Mouse (Mus musculus) liver, postnatal 0 days (tissue): ENCODE measurements at regions not wholly inside any gene's neighbourhood (a gene's known extent, or its start where the extent isn't known, plus 50 kb on each side); places are given as distances from the start of the nearest gene placed in this dataset.

Source experiments
- ATAC-seq: fragments of 200-750 bp; cut with Nextera tagmentation; 2 replicates; pipeline ENCODE4 v1.8.0; 2017; ENCODE audit warnings: mild to moderate bottlenecking, moderate library complexity
- DNase-seq: peaks from one replicate; pipeline ENCODE4 v3.0.0-alpha.2; 2016
- H3K27ac ChIP-seq: fragments of 300-500 bp; sonication (generic); 2 replicates; pipeline ENCODE4 v1.5.1; 2014; ENCODE audit warnings: antibody characterized with exemption, moderate library complexity, mild to moderate bottlenecking, low read depth
- H3K27me3 ChIP-seq: fragments of 300-500 bp; sonication (generic); 2 replicates; pipeline ENCODE4 v1.6.1; 2014; ENCODE audit warnings: low read length, control low read depth, mixed read lengths; ENCODE audit not compliant: insufficient read depth
- H3K36me3 ChIP-seq: fragments of 300-500 bp; sonication (generic); replicated peaks from 2 replicates; pipeline ENCODE4 v1.6.1; 2014; ENCODE audit warnings: mild to moderate bottlenecking, control low read depth, low read length, moderate library complexity, mixed read lengths; ENCODE audit not compliant: insufficient read depth
- H3K4me1 ChIP-seq: fragments of 300-500 bp; sonication (generic); 2 replicates; pipeline ENCODE4 v1.6.1; 2014; ENCODE audit warnings: antibody characterized with exemption, mild to moderate bottlenecking, control low read depth; ENCODE audit not compliant: insufficient read depth
- H3K4me2 ChIP-seq: fragments of 300-500 bp; sonication (generic); 2 replicates; pipeline ENCODE4 v1.6.1; 2014; ENCODE audit warnings: low read depth, mild to moderate bottlenecking, low read length, moderate library complexity, mixed read lengths
- H3K4me3 ChIP-seq: fragments of 300-500 bp; sonication (generic); 2 replicates; pipeline ENCODE4 v1.5.1; 2014; ENCODE audit warnings: low read depth, low read length
- H3K9ac ChIP-seq: fragments of 300-500 bp; sonication (generic); replicated peaks from 2 replicates; pipeline ENCODE4 v1.6.1; 2014; ENCODE audit warnings: mild to moderate bottlenecking, moderate library complexity
- H3K9me3 ChIP-seq: fragments of 300-500 bp; sonication (generic); 2 replicates; pipeline ENCODE4 v1.6.1; 2016; ENCODE audit warnings: mild to moderate bottlenecking, control low read depth, low read length, mixed read lengths
- CTCF ChIP-seq: sonication (generic); IDR thresholded peaks from 2 replicates; pipeline ENCODE4 v1.5.1; 2016; ENCODE audit warnings: antibody characterized with exemption, low read depth
- EP300 ChIP-seq: IDR thresholded peaks from 2 replicates; pipeline ENCODE4 v1.6.1; 2016; ENCODE audit warnings: antibody characterized with exemption, low read depth, mild to moderate bottlenecking
- WGBS: fragments of 180-500 bp; shearing (Covaris S2); extraction: QIAGEN DNeasy Blood & Tissue Kit; methylation state at CpG from one replicate; pipeline ENCODE4 v1.1.7; 2014; ENCODE audit not compliant: insufficient replicate concordance; 5-methylcytosine and 5-hydroxymethylcytosine counted together

- DNase-seq = no peak
- Histone ChIP-seq H3K9ac (no peak overlapping the region), H3K4me2 (no peak overlapping the region), H3K4me3 (no peak overlapping the region), H3K27ac (no peak overlapping the region), H3K27me3 (no peaks in the 10 kb centered on the region), H3K9me3 (no peaks in the 10 kb centered on the region), H3K36me3 (no peaks in the 10 kb centered on the region), H3K4me1 (no peaks in the 10 kb centered on the region)
- TF ChIP-seq EP300 = no peak
- TF ChIP-seq CTCF = no peak
- no peak for ATAC-seq
- WGBS = 59% methylated on average over 3 of the region's 3 CpGs
Observed at GRCm38 (mm10) chr7:74862727-74863126, 308.1 kb upstream of the Slco3a1 start.

- H3K27ac ChIP-seq = no peak overlapping the region
- no peaks in the 10 kb centered on the region for H3K27me3 ChIP-seq
- no peak overlapping the region for H3K4me2 ChIP-seq
- no peaks in the 10 kb centered on the region for H3K9me3 ChIP-seq
- H3K36me3 ChIP-seq = no peaks in the 10 kb centered on the region
- TF ChIP-seq CTCF = no peak
- TF ChIP-seq EP300 = no peak
- no peak overlapping the region for H3K9ac ChIP-seq
- 51% methylated on average over 6 of the region's 6 CpGs for WGBS
- DNase-seq (no peak), ATAC-seq (no peak)
- no peak overlapping the region for H3K4me3 ChIP-seq
- H3K4me1 ChIP-seq = no peaks in the 10 kb centered on the region
Observed at GRCm38 (mm10) chr7:74844306-74844929, 289.8 kb upstream of the Slco3a1 start.

GRCm38 (mm10) chr7:74823286-74823685 is 268.7 kb upstream of the Slco3a1 start:
- TF ChIP-seq CTCF = no peak
- TF ChIP-seq EP300 = no peak
- Histone ChIP-seq H3K4me1 (no peaks in the 10 kb centered on the region), H3K9me3 (no peaks in the 10 kb centered on the region), H3K4me3 (no peak overlapping the region), H3K27ac (no peak overlapping the region), H3K36me3 (no peaks in the 10 kb centered on the region), H3K9ac (no peak overlapping the region), H3K27me3 (no peaks in the 10 kb centered on the region), H3K4me2 (no peak overlapping the region)
- WGBS = 46% methylated on average over 2 of the region's 2 CpGs
- DNase-seq = no peak
- no peak for ATAC-seq

- 45% methylated on average over 1 of the region's 1 CpGs for WGBS
- no peaks in the 10 kb centered on the region for H3K4me1 ChIP-seq
- no peak overlapping the region for H3K9ac ChIP-seq
- no peak overlapping the region for H3K4me2 ChIP-seq
- DNase-seq (no peak), ATAC-seq (no peak)
- no peak overlapping the region for H3K4me3 ChIP-seq
- H3K27me3 ChIP-seq = no peaks in the 10 kb centered on the region
- no peaks in the 10 kb centered on the region for H3K36me3 ChIP-seq
- H3K9me3 ChIP-seq = no peaks in the 10 kb centered on the region
- TF ChIP-seq CTCF = no peak
- no peak for TF ChIP-seq EP300
- no peak overlapping the region for H3K27ac ChIP-seq
Observed at GRCm38 (mm10) chr7:74793241-74793640, 238.7 kb upstream of the Slco3a1 start.

- Histone ChIP-seq H3K9ac (no peak overlapping the region), H3K27ac (no peak overlapping the region), H3K4me2 (no peak overlapping the region), H3K4me1 (no peaks in the 10 kb centered on the region), H3K9me3 (no peaks in the 10 kb centered on the region), H3K36me3 (no peaks in the 10 kb centered on the region), H3K4me3 (no peak overlapping the region), H3K27me3 (no peaks in the 10 kb centered on the region)
- ATAC-seq = no peak
- TF ChIP-seq EP300 (no peak), CTCF (no peak)
- no peak for DNase-seq
- WGBS = 73% methylated on average over 1 of the region's 1 CpGs
Observed at GRCm38 (mm10) chr7:74788696-74789095, 234.1 kb upstream of the Slco3a1 start.

GRCm38 (mm10) chr7:74771435-74772406 is 217.1 kb upstream of the Slco3a1 start:
- no peak for ATAC-seq
- no peak overlapping the region for H3K4me2 ChIP-seq
- TF ChIP-seq EP300 (no peak), CTCF (no peak)
- 80% methylated on average over 9 of the region's 9 CpGs for WGBS
- no peak overlapping the region for H3K27ac ChIP-seq
- H3K4me1 ChIP-seq = no peaks in the 10 kb centered on the region
- H3K9me3 ChIP-seq = no peaks in the 10 kb centered on the region
- H3K27me3 ChIP-seq = no peaks in the 10 kb centered on the region
- no peak for DNase-seq
- no peak overlapping the region for H3K4me3 ChIP-seq
- H3K9ac ChIP-seq = no peak overlapping the region
- no peaks in the 10 kb centered on the region for H3K36me3 ChIP-seq
